Mouse (Mus musculus): ENCODE data around the gene Gm13287.
"Not testable (repeated sequence)": the region's sequence is repeated elsewhere in the genome, so short reads cannot be mapped to it uniquely, and the experiment has no call there.

DNA sequence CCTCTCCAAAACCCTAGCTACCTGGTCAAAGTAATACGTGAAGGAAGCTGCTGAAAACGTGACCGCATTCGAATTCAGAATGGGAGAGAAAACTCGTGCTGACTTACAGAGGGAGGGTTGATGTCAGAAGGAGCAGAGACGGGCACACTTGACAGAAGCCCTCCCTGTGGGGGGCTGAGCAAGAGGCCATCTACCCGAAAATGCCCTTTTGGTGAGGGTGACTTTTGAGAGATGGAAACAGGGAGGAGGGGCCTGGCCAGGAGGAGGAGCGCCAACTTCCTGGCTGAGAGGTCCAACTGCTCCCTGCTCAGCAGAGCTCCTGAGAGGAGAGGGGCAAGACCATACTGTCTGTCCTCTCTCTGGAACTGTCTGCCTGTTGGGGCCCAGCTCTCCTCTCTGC lies 2.2 kb downstream of the Gm13287 start, which contains the start of gene Gm13288:
- not testable (repeated sequence) for TF ChIP-seq MAFK (IDR thresholded peaks at IDR 0.05; ENCODE audit: insufficient replicate concordance, low read length); MAX (IDR thresholded peaks at IDR 0.05; ENCODE audit: low read length); NELFE (IDR thresholded peaks at IDR 0.05; ENCODE audit: low read depth, low read length); GABPA (IDR thresholded peaks at IDR 0.05; ENCODE audit: insufficient replicate concordance, low read depth, low read length); CTCF (conservative IDR thresholded peaks at IDR 0.05 in 1 of 2, IDR thresholded peaks at IDR 0.05 in 1 of 2; ENCODE audit: low read depth in 2 of 2, low read length in 2 of 2); POLR2A (IDR thresholded peaks at IDR 0.05; ENCODE audit: low read depth, low read length); E2F4 (IDR thresholded peaks at IDR 0.05; ENCODE audit: insufficient replicate concordance, low read depth, low read length); POLR2AphosphoS2 (IDR thresholded peaks at IDR 0.05; ENCODE audit: low read depth, low read length); UBTF (IDR thresholded peaks at IDR 0.05; ENCODE audit: low read depth, low read length); MEF2A (IDR thresholded peaks at IDR 0.05; ENCODE audit: borderline replicate concordance, low read depth, low read length)
